Mouse (Mus musculus) brain, embryonic 14.5 days (tissue): Measurements from ENCODE around the gene Ugt1a1.

Experiments used
- CTCF ChIP-seq: fragments of 200-500 bp; IDR thresholded peaks from 2 replicates; pipeline ENCODE4 v1.5.1; 2012; ENCODE audit warnings: inconsistent platforms, mild to moderate bottlenecking, moderate library complexity, borderline replicate concordance; ENCODE audit not compliant: insufficient read depth, insufficient read length; ENCODE audit errors: extremely low read depth
- POLR2A ChIP-seq: fragments of 200-500 bp; IDR thresholded peaks from 2 replicates; pipeline ENCODE4 v1.6.1; 2012; ENCODE audit warnings: mild to moderate bottlenecking, inconsistent platforms, borderline replicate concordance; ENCODE audit not compliant: poor library complexity, insufficient read depth, insufficient read length, severe bottlenecking; ENCODE audit errors: extremely low read depth

GRCm38 (mm10) chr1:88267489-88267888, 55.7 kb downstream of the Ugt1a1 start:
- TF ChIP-seq CTCF: no peak
- no peak for TF ChIP-seq POLR2A
